Mouse (Mus musculus): ENCODE measurements at regions not wholly inside any gene's neighbourhood (a gene's known extent, or its start where the extent isn't known, plus 50 kb on each side); places are given as distances from the start of the nearest gene placed in this dataset.

- TF ChIP-seq POLR2A (IDR thresholded peaks at IDR 0.05; ENCODE audit: borderline replicate concordance, extremely low read depth, insufficient read depth, insufficient read length, poor library complexity, severe bottlenecking): no peak
- TF ChIP-seq CTCF (IDR thresholded peaks at IDR 0.05; ENCODE audit: borderline replicate concordance, extremely low read depth, insufficient read depth, insufficient read length): no peak
Measured at GRCm38 (mm10) chrX:158133526-158133925, 90.4 kb upstream of the Cnksr2 start.
